Mouse (Mus musculus) liver, adult 2 months (tissue): ENCODE measurements at regions not wholly inside any gene's neighbourhood (a gene's known extent, or its start where the extent isn't known, plus 50 kb on each side); places are given as distances from the start of the nearest gene placed in this dataset.

Experiments
- DNase-seq: peaks from one replicate; pipeline ENCODE4 v3.0.0-alpha.2; 2011; ENCODE audit warnings: low read depth, low spot score; ENCODE audit errors: extremely low read depth
- H3K27ac ChIP-seq: fragments of 200-500 bp; replicated peaks from 2 replicates; pipeline ENCODE4 v1.5.1; 2012; ENCODE audit warnings: low read depth, mild to moderate bottlenecking, control low read depth, inconsistent platforms, low read length; ENCODE audit not compliant: insufficient read depth
- H3K27me3 ChIP-seq: fragments of 200-500 bp; 2 replicates; pipeline ENCODE4 v1.6.1; 2012; ENCODE audit warnings: mild to moderate bottlenecking, moderate library complexity, low read length, inconsistent platforms; ENCODE audit not compliant: control insufficient read depth, insufficient read depth
- H3K36me3 ChIP-seq: fragments of 200-500 bp; 2 replicates; pipeline ENCODE4 v1.6.1; 2012; ENCODE audit warnings: low read length, inconsistent platforms; ENCODE audit not compliant: control insufficient read depth, insufficient read depth
- H3K4me1 ChIP-seq: fragments of 200-500 bp; 2 replicates; pipeline ENCODE4 v1.6.1; 2011; ENCODE audit warnings: low read length; ENCODE audit not compliant: control insufficient read depth, insufficient read depth
- H3K4me3 ChIP-seq: fragments of 200-500 bp; 2 replicates; pipeline ENCODE4 v1.5.1; 2011; ENCODE audit warnings: low read depth, mild to moderate bottlenecking, control low read depth, low read length, moderate library complexity; ENCODE audit not compliant: insufficient read depth
- H3K79me2 ChIP-seq: fragments of 200-500 bp; 2 replicates; pipeline ENCODE4 v1.6.1; 2012; ENCODE audit warnings: inconsistent platforms, mild to moderate bottlenecking, low read length, moderate library complexity; ENCODE audit not compliant: control insufficient read depth, insufficient read depth
- H3K9ac ChIP-seq: fragments of 200-500 bp; 2 replicates; pipeline ENCODE4 v1.6.1; 2012; ENCODE audit warnings: low read depth, mild to moderate bottlenecking, control low read depth, inconsistent platforms, low read length
- CTCF ChIP-seq: fragments of 200-500 bp; IDR thresholded peaks from 2 replicates; pipeline ENCODE4 v1.5.1; 2011; ENCODE audit warnings: low read depth, low read length, control low read depth
- POLR2A ChIP-seq: fragments of 200-500 bp; IDR thresholded peaks from 2 replicates; pipeline ENCODE4 v1.6.1; 2011; ENCODE audit warnings: low read length, control low read depth; ENCODE audit not compliant: insufficient read depth; ENCODE audit errors: extremely low read depth
- WGBS: fragments of 180-500 bp; shearing (Covaris S2); methylation state at CpG from one replicate; pipeline ENCODE4 v1.1.7; 2018; 5-methylcytosine and 5-hydroxymethylcytosine counted together

DNA sequence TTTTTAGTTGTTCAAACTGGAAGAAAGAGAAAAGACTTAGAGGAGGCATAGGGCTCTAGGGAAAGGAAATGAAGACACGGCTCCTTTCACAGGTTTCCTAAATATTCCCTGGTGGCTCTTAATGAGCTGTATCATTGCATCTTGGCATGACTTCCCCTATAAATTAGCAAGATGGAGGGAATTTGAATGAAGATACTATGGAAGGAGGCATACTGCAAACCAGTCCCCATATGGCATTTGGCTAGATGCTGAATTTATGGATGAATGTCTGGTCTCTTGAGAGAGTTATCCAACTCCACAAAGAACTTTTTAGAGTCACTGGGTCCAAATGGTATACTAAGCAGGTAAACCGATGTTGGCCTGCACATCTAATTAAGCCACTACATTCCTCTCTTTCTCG is 150.3 kb upstream of the March11 start:
- 82% methylated on average over 3 of the region's 3 CpGs for WGBS
- no peak for TF ChIP-seq POLR2A
- TF ChIP-seq CTCF = no peak
- H3K4me3 ChIP-seq = no peak overlapping the region
- no peaks in the 10 kb centered on the region for H3K79me2 ChIP-seq
- no peaks in the 10 kb centered on the region for H3K27me3 ChIP-seq
- no peak for DNase-seq
- H3K9ac ChIP-seq = no peak overlapping the region
- no peak overlapping the region for H3K27ac ChIP-seq
- H3K4me1 ChIP-seq = no peaks in the 10 kb centered on the region
- H3K36me3 ChIP-seq = no peaks in the 10 kb centered on the region

DNA sequence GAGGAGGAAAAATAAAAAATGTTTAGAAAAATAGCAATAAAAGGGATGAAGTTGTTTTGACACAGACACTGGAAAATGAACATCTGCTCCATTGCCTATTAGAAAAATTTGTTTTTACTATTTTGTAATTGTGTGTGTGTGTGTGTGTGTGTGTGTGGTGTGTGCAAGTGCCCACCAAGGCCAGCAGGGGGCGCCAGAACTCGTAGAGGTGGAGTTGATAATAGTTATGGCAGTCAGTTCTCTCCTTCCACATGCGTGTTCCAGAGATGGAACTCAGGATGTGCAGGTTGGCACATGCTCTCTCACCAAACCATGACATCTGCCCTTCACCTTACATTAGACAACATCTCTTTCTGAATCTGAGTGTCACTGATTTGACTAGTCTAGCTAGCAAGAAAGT is 123.9 kb upstream of the March11 start:
- DNase-seq = no peak
- Histone ChIP-seq H3K27me3 (peaks cover 2% of the 10 kb centered on the region; the same call in 1 of the 2 replicates), H3K9ac (no peak overlapping the region), H3K79me2 (no peaks in the 10 kb centered on the region), H3K4me1 (no peaks in the 10 kb centered on the region), H3K27ac (no peak overlapping the region), H3K4me3 (no peak overlapping the region), H3K36me3 (no peaks in the 10 kb centered on the region)
- 38% methylated on average over 3 of the region's 3 CpGs for WGBS
- TF ChIP-seq POLR2A (no peak), CTCF (0 out of 2 replicates have a peak, but pooled peaks have one; percentile 14)

DNA sequence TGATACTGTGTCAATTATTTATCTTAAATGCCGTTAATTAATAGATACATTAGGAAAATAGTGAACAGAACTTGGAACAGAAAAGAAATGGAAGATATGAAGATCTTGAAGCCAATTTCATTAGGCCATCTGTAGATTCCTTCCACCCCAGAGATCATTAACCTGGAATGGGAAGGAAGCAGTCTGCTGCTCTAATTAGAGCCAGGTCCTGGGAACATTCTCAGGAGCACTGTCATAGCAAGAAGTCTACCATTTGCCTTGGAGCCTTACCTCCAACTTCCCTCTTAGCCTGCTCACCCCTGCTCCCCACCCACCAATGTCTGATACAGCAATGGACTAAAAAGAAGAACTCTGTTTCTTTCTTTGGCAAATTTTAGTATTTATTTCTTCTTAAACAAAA is 113.3 kb upstream of the March11 start:
- no peaks in the 10 kb centered on the region for H3K27me3 ChIP-seq
- H3K27ac ChIP-seq = no peak overlapping the region
- no peaks in the 10 kb centered on the region for H3K79me2 ChIP-seq
- 77% methylated on average over 1 of the region's 1 CpGs for whole genome bisulfite sequencing
- no peak for TF ChIP-seq POLR2A
- no peak for TF ChIP-seq CTCF
- no peak overlapping the region for H3K9ac ChIP-seq
- no peak overlapping the region for H3K4me3 ChIP-seq
- no peaks in the 10 kb centered on the region for H3K36me3 ChIP-seq
- no peak for DNase-seq
- H3K4me1 ChIP-seq = no peaks in the 10 kb centered on the region

DNA sequence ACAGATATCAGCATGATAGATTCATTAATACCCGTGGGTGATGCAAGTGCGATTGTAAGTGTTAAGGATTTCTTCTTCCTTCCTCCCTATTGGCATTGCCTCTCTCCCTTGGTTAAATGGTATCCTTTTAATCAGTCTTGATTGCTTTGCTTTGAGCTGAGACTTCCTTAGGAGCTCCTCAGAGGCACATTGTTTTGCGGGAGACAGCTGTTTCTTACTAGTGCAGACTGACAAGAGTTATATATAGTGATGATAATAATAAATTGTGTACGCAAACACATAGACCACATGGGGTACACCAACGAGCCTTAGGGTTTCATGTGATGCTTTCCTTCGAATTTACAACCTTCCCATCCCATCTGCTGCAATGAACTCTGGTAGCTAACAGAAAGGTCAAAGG is 102.0 kb upstream of the March11 start:
- WGBS = 72% methylated on average over 6 of the region's 6 CpGs
- no peak overlapping the region for H3K27ac ChIP-seq
- H3K4me1 ChIP-seq = no peaks in the 10 kb centered on the region
- no peaks in the 10 kb centered on the region for H3K27me3 ChIP-seq
- TF ChIP-seq CTCF (no peak), POLR2A (no peak)
- no peak overlapping the region for H3K9ac ChIP-seq
- no peaks in the 10 kb centered on the region for H3K36me3 ChIP-seq
- DNase-seq = no peak
- H3K4me3 ChIP-seq = no peak overlapping the region
- no peaks in the 10 kb centered on the region for H3K79me2 ChIP-seq

DNA sequence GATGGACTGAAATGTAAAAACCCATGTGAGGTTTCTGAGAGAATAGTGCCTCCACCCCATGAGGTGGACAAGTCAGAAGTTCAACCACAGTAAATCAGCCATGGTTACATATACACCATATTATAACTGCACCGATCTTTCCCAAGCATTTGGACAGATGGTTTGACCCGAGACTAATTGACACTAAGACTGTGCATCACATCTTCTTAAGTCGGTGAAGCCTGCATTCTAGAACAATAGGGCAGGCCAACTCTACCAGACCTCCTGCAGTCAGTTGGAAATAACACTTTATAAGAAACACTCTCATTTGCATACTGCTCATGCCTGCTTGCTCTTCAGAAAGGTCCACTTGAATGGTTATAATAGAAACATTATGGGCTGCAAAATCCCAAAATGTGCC is 88.0 kb upstream of the March11 start:
- Histone ChIP-seq H3K79me2 (no peaks in the 10 kb centered on the region), H3K4me1 (no peaks in the 10 kb centered on the region), H3K36me3 (no peaks in the 10 kb centered on the region), H3K9ac (no peak overlapping the region), H3K27me3 (no peaks in the 10 kb centered on the region), H3K27ac (no peak overlapping the region), H3K4me3 (no peak overlapping the region)
- DNase-seq = no peak
- 84% methylated on average over 3 of the region's 3 CpGs for whole genome bisulfite sequencing
- TF ChIP-seq POLR2A (no peak), CTCF (no peak)

DNA sequence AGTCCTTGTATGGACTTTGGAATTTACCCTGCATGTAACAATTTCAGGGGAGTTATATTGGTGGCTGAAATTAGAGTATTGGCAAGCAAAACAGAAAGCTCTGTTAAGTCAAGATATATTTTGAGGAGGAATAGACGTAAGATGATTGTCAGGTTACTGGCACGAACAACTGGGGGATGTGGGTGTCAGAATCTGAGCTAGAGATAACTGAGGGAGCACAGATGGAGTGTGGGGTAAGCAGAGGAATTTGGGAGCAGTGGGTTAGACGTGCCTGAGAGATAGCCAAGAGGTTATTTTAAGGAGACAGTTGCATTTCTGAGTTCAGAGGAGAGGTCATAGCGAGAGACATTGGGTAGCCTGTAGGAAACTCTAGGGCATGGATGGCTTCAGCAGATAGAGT is 80.2 kb upstream of the March11 start:
- TF ChIP-seq POLR2A (no peak), CTCF (no peak)
- H3K27ac ChIP-seq = no peak overlapping the region
- H3K27me3 ChIP-seq = no peaks in the 10 kb centered on the region
- no peaks in the 10 kb centered on the region for H3K4me1 ChIP-seq
- no peak overlapping the region for H3K9ac ChIP-seq
- H3K36me3 ChIP-seq = no peaks in the 10 kb centered on the region
- H3K4me3 ChIP-seq = no peak overlapping the region
- no peak for DNase-seq
- no peaks in the 10 kb centered on the region for H3K79me2 ChIP-seq
- WGBS = 53% methylated on average over 4 of the region's 4 CpGs
